Mouse (Mus musculus): ENCODE results near the gene C8b.

- no peak for TF ChIP-seq CTCF (conservative IDR thresholded peaks at IDR 0.05; ENCODE audit: insufficient read depth, insufficient read length, low read depth, low read length)
- no peak for TF ChIP-seq POLR2A (IDR thresholded peaks at IDR 0.05; ENCODE audit: low read depth, low read length)
Observed at GRCm38 (mm10) chr4:104723527-104724045, 42.5 kb upstream of the C8b start.
